Mouse (Mus musculus) regulatory T cell (primary cell): Measurements from ENCODE around the gene Gm8334.

Experiments
- in situ Hi-C: fragments of 300-600 bp; cut with MboI, MseI; formaldehyde crosslinking; loops from one replicate; pipeline ENCODE4 v1.15.1; 2025; ENCODE audit warnings: high pct_unique_total_duplicates

Gene Gm8334

GRCm38 (mm10) chrX:148615053-148615452 lies at the start of gene Gm8334:
TSS of gene Gm8334 (minus strand) at chrX:148615153.
- in situ Hi-C loops: loop anchor here (25.0 kb wide), 3 partner anchors 178 to 772 kb away; no protein-coding TSS in a partner anchor

- in situ Hi-C loops: loop anchor here (25.0 kb wide), 2 partner anchors 774 to 924 kb away; partner anchors contain the start of genes Gm10439 and Gm15085
Measured at GRCm38 (mm10) chrX:148663298-148663697, 48.3 kb upstream of the Gm8334 start, which contains the start of gene Gm15127. TSS of gene Gm15127 (plus strand) at chrX:148663598.
